Mouse (Mus musculus) retina, adult 2 months (tissue): ENCODE measurements around the gene Cyp2b10.
"Not testable (repeated sequence)": the region's sequence is repeated elsewhere in the genome, so short reads cannot be mapped to it uniquely, and the experiment has no call there.

Experiments
- DNase-seq: peaks from one replicate; pipeline ENCODE4 v3.0.0-alpha.2; 2012; ENCODE audit warnings: low read depth, low spot score

The Cyp2b10 gene

GRCm38 (mm10) chr7:25910046-25910445 lies 12.6 kb downstream of the Cyp2b10 start:
- no peak for DNase-seq

GRCm38 (mm10) chr7:25916116-25916515 lies 18.7 kb downstream of the Cyp2b10 start:
- no peak for DNase-seq

- not testable (repeated sequence) for DNase-seq
These were observed 19.9 kb downstream of the Cyp2b10 start for GRCm38 (mm10) chr7:25917271-25917670.

GRCm38 (mm10) chr7:25919467-25919866 lies 22.0 kb downstream of the Cyp2b10 start:
- no peak for DNase-seq

GRCm38 (mm10) chr7:25945274-25945673 lies 47.9 kb downstream of the Cyp2b10 start:
- DNase-seq, result no peak
